Mouse (Mus musculus) bone marrow macrophage, adult 2 months (primary cell): ENCODE data around the gene Asic2.

ENCODE experiments used
- CTCF ChIP-seq: IDR thresholded peaks from 2 replicates; pipeline ENCODE4 v1.5.1; 2012; ENCODE audit warnings: low read depth, mild to moderate bottlenecking, low read length, moderate library complexity
- POLR2A ChIP-seq: IDR thresholded peaks from 2 replicates; pipeline ENCODE4 v1.6.1; 2012; ENCODE audit warnings: mild to moderate bottlenecking, low read depth, low read length, borderline replicate concordance

DNA sequence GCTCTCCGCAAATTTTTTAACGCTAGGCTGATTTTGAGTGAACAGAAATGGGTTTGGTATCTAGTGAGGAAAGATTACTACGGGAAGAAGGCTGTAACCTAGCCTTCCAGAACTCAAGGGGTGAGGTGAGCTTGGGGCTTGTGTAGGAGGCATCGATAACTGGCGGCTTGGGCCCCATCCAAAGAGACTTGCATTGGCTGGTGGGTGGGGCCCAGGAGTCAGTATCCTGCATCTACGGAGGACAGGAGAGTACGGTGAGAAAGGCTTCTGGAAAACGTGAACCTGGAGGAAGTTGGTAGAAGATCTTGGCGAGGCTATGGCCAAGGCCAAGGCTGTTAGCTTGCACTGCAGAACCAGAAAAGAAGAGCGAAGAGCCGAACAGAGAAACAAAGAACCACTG, 1113.8 kb downstream of the Asic2 start:
- TF ChIP-seq POLR2A (no peak), CTCF (no peak)
